Mouse (Mus musculus) heart, postnatal 14 days (tissue): ENCODE measurements around the gene Hist1h1e. TPM values are rescaled to one million over a fixed set of nuclear protein-coding genes. Genes with fewer than 3 reads are reported as not detected.
"Not testable (repeated sequence)": the region's sequence is repeated elsewhere in the genome, so short reads cannot be mapped to it uniquely, and the experiment has no call there.

Experiments used
- DNase-seq, 2 experiments: peaks; one replicate each; pipeline ENCODE4 v3.0.0; 2021 to 2022
- intact Hi-C: fragments of 180-260 bp; cut with DNase I; formaldehyde crosslinking; loops from one replicate; pipeline ENCODE4 v1.15.1; 2025
- total RNA-seq, 2 experiments: library from RNA; stranded (reverse); gene quantifications; 2 replicates each; pipeline ENCODE4 v1.2.3; 2021

Hist1h1e gene
- total RNA-seq, 2 experiments from 2014 or later = 56.8 to 68.5 TPM

DNA sequence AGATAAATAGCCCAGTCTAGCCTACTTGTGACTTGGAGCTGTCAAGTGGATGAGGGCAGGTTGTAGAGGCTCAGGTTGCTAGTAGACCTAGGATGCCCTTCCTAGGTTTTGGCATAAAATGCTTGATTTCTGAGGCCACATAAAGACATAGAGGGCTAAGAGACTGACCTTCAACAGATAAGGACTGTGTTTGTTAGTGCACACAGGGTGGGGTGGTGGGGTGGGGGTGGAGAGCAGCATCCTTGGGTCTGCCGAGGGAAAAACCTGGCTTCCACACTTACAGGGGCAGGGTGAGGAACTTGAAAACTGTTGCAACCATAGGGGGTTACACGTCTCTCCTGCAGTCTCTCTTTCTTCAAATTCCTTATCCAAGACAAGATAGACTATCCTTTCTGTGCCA, 27.2 kb downstream of the Hist1h1e start:
- DNase-seq = no peak
- intact Hi-C loops = loop anchor here (10.0 kb wide), 1 partner anchor 1550 kb away; the partner anchor contains the start of genes Hist1h2ag, Hist1h2bj and Hist1h4i

DNA sequence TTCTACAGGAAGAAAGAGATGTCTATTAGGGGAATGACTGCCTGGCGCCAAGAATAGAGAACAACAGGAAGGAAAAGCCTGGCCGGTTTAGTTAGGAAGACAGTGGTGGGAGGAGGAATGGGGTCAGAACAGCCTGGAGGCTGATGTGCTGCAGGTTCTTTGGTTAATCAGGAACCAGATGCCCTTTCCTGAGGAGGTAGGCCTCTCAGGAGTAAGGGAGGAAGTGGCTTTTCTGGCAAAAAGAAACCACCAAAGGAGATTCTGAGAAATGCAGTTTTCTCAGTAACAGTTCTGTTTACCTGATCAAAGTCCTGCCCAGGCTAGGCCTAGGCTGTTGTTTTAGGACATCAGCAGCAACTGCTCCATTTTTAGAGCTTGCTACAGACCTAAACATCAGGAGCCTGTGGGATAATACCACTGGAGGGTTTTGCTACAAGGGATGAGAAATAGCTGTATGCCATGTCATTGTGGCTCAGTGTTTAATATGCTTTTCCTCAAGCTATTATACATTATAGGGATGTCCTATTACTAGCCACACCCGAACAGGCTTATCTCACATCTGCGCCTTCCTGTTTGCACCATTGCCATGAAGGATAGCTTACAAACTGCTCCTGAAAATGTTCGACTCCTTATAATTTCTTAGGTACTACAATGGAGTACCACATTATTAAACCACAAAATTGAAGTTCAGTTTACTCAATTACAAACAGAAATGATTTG, 29.1 kb downstream of the Hist1h1e start:
- no peak for DNase-seq

GRCm38 (mm10) chr13:23592614-23593013, 29.7 kb downstream of the Hist1h1e start:
- intact Hi-C loops = loop anchor here (10.0 kb wide), 1 partner anchor 1548 kb away; the partner anchor contains the start of genes Hist1h2ag, Hist1h2bj and Hist1h4i
- DNase-seq = no peak

More for the DNA sequence above, 29.1 kb downstream of the Hist1h1e start:
- intact Hi-C loops = loop anchor here (10.0 kb wide), 1 partner anchor 1548 kb away; the partner anchor contains the start of genes Hist1h2ag, Hist1h2bj and Hist1h4i

DNA sequence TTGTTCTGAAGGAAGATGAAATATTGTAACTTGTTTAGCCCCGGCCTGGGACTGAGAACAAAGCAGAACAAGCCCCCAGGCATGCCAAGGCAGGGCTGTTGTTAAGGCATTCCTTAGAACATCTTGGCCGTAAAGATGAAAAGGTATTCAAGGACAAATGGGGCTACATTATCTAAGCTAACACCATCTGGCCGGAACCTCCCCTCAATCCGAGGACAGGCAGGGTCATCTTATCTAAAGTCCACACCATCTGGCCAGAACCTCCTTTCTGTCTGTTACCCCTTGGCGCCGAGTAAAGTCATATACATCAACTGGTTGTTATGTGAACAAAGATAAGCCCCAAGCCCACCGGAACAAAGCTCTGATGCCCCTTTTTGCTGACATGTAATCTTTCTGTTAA, 30.5 kb downstream of the Hist1h1e start:
- not testable (repeated sequence) for DNase-seq
- intact Hi-C loops = loop anchor here (10.0 kb wide), 1 partner anchor 1547 kb away; the partner anchor contains the start of genes Hist1h2ag, Hist1h2bj and Hist1h4i

GRCm38 (mm10) chr13:23591206-23591605, 31.2 kb downstream of the Hist1h1e start:
- no peak for DNase-seq
- intact Hi-C loops = loop anchor here (10.0 kb wide), 1 partner anchor 1546 kb away; the partner anchor contains the start of genes Hist1h2ag, Hist1h2bj and Hist1h4i

GRCm38 (mm10) chr13:23586940-23587225, 35.5 kb downstream of the Hist1h1e start:
- DNase-seq = no peak
- intact Hi-C loops = loop anchor here (5.0 to 10.0 kb wide), 2 partner anchors 35 to 1832 kb away; partner anchors contain the start of genes Hist1h1e, Hist1h2ak, Hist1h2be and Hist1h2bn

DNA sequence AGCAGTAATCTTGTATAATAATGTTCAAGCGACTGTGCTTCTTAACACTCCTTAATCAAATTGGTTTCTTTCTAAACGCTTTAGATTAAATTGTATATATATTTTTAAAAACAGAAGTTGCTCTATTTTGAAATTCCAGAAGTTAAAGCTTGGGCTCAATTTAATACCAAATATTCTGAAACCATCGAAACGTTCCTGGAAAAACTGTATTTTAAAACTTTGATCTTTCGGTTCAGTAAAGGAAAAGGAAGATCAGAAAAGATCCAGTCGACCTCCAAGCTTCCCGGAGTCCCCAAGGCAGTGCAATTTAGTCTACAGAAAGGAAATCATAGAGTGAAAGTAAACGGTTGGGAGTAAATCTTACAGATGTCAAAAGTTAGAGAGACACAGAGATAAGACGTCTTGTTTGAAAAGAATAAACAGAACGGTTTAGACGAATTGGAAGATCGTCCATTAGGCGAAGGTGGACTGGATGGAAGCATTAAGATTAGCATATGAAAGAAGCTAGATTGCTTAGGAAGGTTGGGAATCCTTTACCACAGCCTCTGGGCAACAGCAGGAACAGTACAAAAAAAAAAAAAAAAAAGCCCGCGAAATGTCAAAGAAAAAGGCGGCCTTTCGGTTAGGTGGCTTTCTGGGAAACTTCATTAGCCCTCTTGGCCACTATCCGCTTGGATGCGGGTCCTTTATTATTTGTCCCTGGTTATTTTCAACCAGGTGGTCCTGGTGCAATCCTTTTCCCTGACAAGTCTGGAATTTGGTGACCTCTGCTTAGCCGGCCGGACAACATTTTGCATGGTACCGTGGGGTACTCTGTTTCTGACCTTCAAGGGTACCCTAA, 36.0 kb downstream of the Hist1h1e start:
- intact Hi-C loops = loop anchor here (5.0 to 10.0 kb wide), 2 partner anchors 36 to 1832 kb away; partner anchors contain the start of genes Hist1h1e, Hist1h2ak, Hist1h2be and Hist1h2bn

DNA sequence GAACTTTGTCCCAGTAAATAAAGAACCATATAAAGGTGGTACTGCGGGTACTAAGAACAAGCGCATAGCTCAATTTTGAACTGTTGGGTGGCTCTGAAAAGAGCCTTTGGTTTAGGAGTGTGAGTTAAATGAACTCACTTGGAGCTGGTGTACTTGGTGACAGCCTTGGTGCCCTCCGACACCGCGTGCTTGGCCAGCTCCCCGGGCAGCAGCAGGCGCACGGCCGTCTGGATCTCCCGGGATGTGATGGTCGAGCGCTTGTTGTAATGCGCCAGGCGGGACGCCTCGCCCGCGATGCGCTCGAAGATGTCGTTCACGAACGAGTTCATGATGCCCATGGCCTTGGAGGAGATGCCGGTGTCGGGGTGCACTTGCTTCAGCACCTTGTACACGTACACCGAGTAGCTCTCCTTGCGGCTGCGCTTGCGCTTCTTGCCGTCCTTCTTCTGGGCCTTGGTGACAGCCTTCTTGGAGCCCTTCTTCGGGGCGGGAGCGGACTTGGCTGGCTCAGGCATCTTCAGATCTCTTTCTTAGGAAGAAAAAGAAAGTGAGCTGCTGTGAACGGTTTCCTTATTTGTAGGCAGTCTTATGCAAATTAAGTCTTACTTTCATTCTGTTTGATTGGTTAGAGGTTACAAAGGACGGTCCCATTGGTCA, 36.8 kb downstream of the Hist1h1e start:
- DNase-seq = peak; percentile 62 to 67
- intact Hi-C loops = loop anchor here (5.0 to 10.0 kb wide), 2 partner anchors 37 to 1831 kb away; partner anchors contain the start of genes Hist1h1e, Hist1h2ak, Hist1h2be and Hist1h2bn

More for the DNA sequence above, 36.0 kb downstream of the Hist1h1e start:
- no peak for DNase-seq

- intact Hi-C loops = loop anchor here (5.0 to 10.0 kb wide), 2 partner anchors 37 to 1830 kb away; partner anchors contain the start of genes Hist1h1e, Hist1h2ak, Hist1h2be and Hist1h2bn
- peak; percentile 65 to 79 for DNase-seq
These were observed 37.3 kb downstream of the Hist1h1e start for GRCm38 (mm10) chr13:23585029-23585441.

DNA sequence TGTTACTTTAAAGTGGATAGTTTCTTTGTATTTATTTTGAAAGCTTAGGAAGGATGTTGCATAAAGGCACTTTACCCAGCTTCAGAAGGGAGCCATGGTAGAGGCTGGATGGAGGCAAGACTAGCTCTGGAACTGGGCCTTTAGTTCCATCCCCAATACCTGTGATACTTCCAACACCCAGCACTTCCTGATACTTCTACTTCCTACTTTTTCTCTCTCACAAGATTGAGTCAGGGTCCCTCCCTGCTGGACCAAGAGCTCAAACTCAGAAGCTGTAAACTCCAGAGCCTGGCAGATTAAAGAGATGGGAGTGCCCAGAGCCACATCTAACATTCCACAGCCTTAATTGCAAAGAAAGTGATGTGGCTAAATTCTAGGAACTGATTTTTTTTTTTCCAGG, 38.0 kb downstream of the Hist1h1e start:
- no peak for DNase-seq
- intact Hi-C loops = loop anchor here (5.0 to 10.0 kb wide), 4 partner anchors 52 to 1830 kb away; partner anchors contain the start of genes Hist1h1c, Hist1h1t, Hist1h2af and Hist1h2ak

- no peak for DNase-seq
- intact Hi-C loops = loop anchor here (5.0 to 10.0 kb wide), 4 partner anchors 51 to 1829 kb away; partner anchors contain the start of genes Hist1h1c, Hist1h1t, Hist1h2af and Hist1h2ak
These were observed 38.8 kb downstream of the Hist1h1e start for GRCm38 (mm10) chr13:23583387-23584068.

DNA sequence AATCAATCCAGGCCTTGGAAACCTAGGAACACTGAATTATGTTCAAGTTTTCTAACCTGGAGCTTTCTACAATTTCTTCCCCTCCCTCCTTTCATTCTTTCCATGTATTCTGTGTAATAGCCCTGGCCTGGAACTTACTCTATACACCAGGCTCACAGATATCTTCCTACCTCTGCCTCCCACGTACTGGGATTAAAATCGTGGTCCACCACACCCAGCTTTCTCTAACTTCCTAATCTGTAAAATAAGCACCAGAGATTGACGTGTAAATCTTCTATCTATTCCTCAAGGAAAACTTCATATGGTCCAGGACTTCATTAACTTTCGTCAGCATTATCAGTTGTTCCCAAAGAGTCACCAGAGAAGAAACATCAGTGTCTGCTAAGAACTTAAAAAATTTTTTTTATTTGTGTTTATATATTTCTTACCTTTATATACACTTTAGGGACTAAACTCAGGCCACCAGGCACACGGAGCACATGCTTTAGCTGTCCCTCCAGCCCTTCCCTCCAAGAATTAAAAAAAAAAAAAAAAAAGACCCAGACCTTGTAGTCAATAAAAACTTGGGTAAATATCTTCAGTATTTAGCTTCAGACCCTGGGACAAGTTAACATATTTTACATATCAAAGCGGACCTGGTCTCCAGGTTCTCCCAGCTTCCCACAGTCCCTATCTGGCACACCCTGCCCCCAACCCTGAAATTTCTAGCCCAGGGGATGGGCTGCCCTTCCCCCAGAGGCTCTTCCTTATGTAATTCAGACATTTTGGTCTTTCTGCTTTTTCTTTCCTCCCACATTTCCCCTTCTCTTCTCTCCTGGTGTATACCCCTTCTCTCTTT, 39.9 kb downstream of the Hist1h1e start:
- intact Hi-C loops = loop anchor here (5.0 to 10.0 kb wide), 4 partner anchors 50 to 1828 kb away; partner anchors contain the start of genes Hist1h1c, Hist1h1t, Hist1h2af and Hist1h2ak
- no peak for DNase-seq

DNA sequence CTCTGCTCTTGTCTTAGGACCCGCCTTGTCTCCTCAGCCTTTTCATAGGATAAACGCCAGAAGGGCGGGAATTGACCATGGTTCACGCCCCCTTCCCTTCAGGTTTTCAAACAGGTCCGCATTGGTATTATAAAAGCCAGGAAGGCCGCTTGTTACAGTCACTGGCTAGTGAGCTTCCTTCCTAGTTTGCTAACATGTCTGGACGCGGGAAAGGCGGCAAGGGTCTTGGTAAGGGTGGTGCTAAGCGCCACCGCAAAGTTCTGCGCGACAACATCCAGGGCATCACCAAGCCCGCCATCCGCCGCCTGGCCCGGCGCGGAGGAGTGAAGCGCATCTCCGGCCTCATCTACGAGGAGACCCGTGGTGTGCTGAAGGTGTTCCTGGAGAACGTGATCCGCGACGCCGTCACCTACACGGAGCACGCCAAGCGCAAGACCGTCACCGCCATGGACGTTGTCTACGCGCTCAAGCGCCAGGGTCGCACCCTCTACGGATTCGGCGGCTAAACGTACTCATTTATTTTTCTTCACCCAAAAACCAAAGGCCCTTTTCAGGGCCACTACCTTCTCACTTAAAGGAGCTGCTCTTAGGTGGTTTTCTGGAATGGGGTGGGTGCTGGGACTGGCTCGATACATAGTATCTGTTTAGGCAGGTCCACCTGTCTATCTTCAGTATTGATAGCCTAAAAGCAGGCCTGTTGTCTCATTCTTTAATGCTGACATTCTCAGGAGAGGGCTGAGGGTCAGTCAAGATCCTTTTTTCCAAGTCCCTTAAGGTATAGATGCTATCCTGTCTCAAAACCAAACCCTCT, 40.7 kb downstream of the Hist1h1e start, which contains the start of gene Hist1h4d:
TSS of gene Hist1h4d (plus strand) at position 191 of the 811 bp plus-strand sequence.
- intact Hi-C loops = loop anchor here (5.0 to 10.0 kb wide), 4 partner anchors 49 to 1827 kb away; partner anchors contain the start of genes Hist1h1c, Hist1h1t, Hist1h2af and Hist1h2ak
- DNase-seq = peak; percentile 91 to 98

DNA sequence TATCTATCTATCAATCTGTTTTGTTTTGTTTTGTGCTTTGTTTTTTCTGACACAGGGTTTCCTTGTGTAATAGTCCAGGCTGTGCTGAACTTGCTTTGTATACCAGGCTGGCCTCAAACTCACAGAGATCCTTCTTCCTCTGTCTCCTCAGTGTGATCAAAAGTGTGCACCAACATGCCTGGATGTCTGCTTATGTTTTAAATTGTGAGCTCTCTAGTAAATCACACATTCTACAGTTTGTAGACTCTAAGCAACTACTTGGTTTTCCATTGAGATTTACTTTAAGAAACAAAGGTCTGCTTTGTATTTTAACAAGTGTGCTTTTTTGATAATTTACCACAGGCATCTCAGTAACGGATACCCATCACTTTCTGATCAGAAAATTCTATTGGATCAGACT, 44.5 kb downstream of the Hist1h1e start:
- intact Hi-C loops = no loop called here
- DNase-seq = no peak

DNA sequence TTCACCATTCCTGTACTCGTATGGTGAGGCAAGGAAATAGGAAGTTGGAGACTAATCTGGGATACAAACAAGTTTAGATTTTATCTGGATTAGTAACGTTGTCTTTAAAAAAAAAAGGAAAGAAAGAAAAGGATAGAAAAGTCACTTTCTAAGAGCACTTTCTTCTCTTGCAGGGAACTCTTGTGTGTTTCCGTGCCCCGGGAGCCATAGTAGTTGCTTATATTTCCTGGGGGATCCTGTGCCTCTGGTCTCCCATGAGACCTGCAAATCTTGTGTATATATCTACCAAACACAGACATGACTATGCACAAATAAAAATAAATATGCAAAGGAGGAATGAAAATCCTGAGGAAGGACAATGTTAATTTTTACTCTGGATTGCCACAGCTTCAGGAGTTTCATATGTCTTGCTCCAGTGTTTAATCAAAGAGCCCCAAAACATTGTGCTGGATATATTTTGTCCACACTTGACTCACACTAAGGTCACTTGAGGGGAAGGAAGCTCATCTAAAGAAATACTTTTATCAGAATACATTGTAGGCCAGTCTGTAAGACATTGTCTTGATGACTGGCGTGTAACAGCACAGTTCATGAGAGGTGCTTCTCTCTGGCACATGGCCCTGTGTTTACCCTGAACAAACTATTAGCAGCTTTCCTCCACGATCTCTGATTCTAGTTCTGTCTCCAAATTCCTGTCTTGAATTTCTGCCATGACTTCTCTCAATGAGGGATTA, 45.3 kb downstream of the Hist1h1e start:
- intact Hi-C loops = no loop called here
- DNase-seq = no peak

GRCm38 (mm10) chr13:23576351-23576881, 45.9 kb downstream of the Hist1h1e start:
- intact Hi-C loops = no loop called here
- DNase-seq = no peak
